Mouse (Mus musculus): ENCODE data around the gene Chmp4b.
A peak's percentile ranks its signal among the peaks of the same experiment; 100 is the strongest.

The Chmp4b gene

GRCm38 (mm10) chr2:154680337-154680736 is 28.8 kb downstream of the Chmp4b start:
- DNase-seq (ENCODE audit: extremely low spot score, low read depth, low spot score) = no peak

- no peak for DNase-seq (ENCODE audit: extremely low spot score, low read depth, low spot score)
These were observed 29.4 kb downstream of the Chmp4b start for GRCm38 (mm10) chr2:154680941-154681340.

GRCm38 (mm10) chr2:154682712-154683111 is 31.2 kb downstream of the Chmp4b start:
- no peak for DNase-seq (ENCODE audit: extremely low spot score, low read depth, low spot score)

GRCm38 (mm10) chr2:154684901-154685470 is 33.5 kb downstream of the Chmp4b start:
- DNase-seq (ENCODE audit: extremely low spot score, low read depth, low spot score) = no peak

- no peak for DNase-seq (ENCODE audit: extremely low spot score, low read depth, low spot score)
These were observed 34.3 kb downstream of the Chmp4b start for GRCm38 (mm10) chr2:154685772-154686171.

- no peak for DNase-seq (ENCODE audit: extremely low spot score, low read depth, low spot score)
These were observed 35.3 kb downstream of the Chmp4b start for GRCm38 (mm10) chr2:154686819-154687218.

GRCm38 (mm10) chr2:154689391-154689790 is 37.9 kb downstream of the Chmp4b start:
- no peak for DNase-seq (ENCODE audit: extremely low spot score, low read depth, low spot score)

GRCm38 (mm10) chr2:154690959-154691358 is 39.5 kb downstream of the Chmp4b start:
- no peak for DNase-seq (ENCODE audit: extremely low spot score, low read depth, low spot score)

- no peak for DNase-seq (ENCODE audit: extremely low spot score, low read depth, low spot score)
These were observed 41.9 kb downstream of the Chmp4b start for GRCm38 (mm10) chr2:154693186-154693940.

GRCm38 (mm10) chr2:154693941-154694256 is 42.4 kb downstream of the Chmp4b start:
- no peak for DNase-seq (ENCODE audit: extremely low spot score, low read depth, low spot score)

- no peak for DNase-seq (ENCODE audit: extremely low spot score, low read depth, low spot score)
These were observed 44.2 kb downstream of the Chmp4b start for GRCm38 (mm10) chr2:154695690-154696089.

GRCm38 (mm10) chr2:154696660-154697059 is 45.2 kb downstream of the Chmp4b start:
- no peak for DNase-seq (ENCODE audit: extremely low spot score, low read depth, low spot score)

GRCm38 (mm10) chr2:154699360-154699759 is 47.9 kb downstream of the Chmp4b start:
- no peak for DNase-seq (ENCODE audit: extremely low spot score, low read depth, low spot score)

GRCm38 (mm10) chr2:154700177-154700576 is 48.7 kb downstream of the Chmp4b start:
- DNase-seq (ENCODE audit: extremely low spot score, low read depth, low spot score) = no peak

GRCm38 (mm10) chr2:154702637-154703315 is 51.3 kb downstream of the Chmp4b start:
- peak; percentile 30 for DNase-seq (ENCODE audit: extremely low spot score, low read depth, low spot score)

- DNase-seq (ENCODE audit: extremely low spot score, low read depth, low spot score) = no peak
These were observed 55.2 kb downstream of the Chmp4b start for GRCm38 (mm10) chr2:154706526-154707280.

- DNase-seq (ENCODE audit: extremely low spot score, low read depth, low spot score) = no peak
These were observed 55.8 kb downstream of the Chmp4b start for GRCm38 (mm10) chr2:154707284-154707683.

- no peak for DNase-seq (ENCODE audit: extremely low spot score, low read depth, low spot score)
These were observed 56.4 kb downstream of the Chmp4b start for GRCm38 (mm10) chr2:154707830-154708385.

- DNase-seq (ENCODE audit: extremely low spot score, low read depth, low spot score) = no peak
These were observed 60.2 kb downstream of the Chmp4b start for GRCm38 (mm10) chr2:154711701-154712100.

GRCm38 (mm10) chr2:154712271-154712677 is 60.8 kb downstream of the Chmp4b start:
- no peak for DNase-seq (ENCODE audit: extremely low spot score, low read depth, low spot score)

- DNase-seq (ENCODE audit: extremely low spot score, low read depth, low spot score) = no peak
These were observed 61.6 kb downstream of the Chmp4b start for GRCm38 (mm10) chr2:154713083-154713482.
